Mouse (Mus musculus): ENCODE measurements around the gene Olfr718-ps1. TPM values are rescaled to one million over a fixed set of nuclear protein-coding genes. Genes with fewer than 3 reads are reported as not detected.
A peak's percentile ranks its signal among the peaks of the same experiment; 100 is the strongest.
"Not testable (repeated sequence)": the region's sequence is repeated elsewhere in the genome, so short reads cannot be mapped to it uniquely, and the experiment has no call there.

The Olfr718-ps1 gene
- total RNA-seq (2021): not detected
- long read RNA-seq, experiment 1: 0 reads
- long read RNA-seq, experiment 2: 0 reads

- intact Hi-C loops (cut with DNase I; ENCODE audit: low total_unique reads): no loop called here
- DNase-seq: no peak
These were observed at the start of gene Olfr718-ps1 for GRCm38 (mm10) chr5:143147481-143147880. TSS of gene Olfr718-ps1 (minus strand) at chr5:143147581.

- DNase-seq: no peak
- intact Hi-C loops (cut with DNase I; ENCODE audit: low total_unique reads): no loop called here
These were observed 49.1 kb upstream of the Olfr718-ps1 start for GRCm38 (mm10) chr5:143196506-143196905.

- intact Hi-C loops (cut with DNase I; ENCODE audit: low total_unique reads): no loop called here
- DNase-seq: no peak
These were observed 47.8 kb upstream of the Olfr718-ps1 start for GRCm38 (mm10) chr5:143195166-143195565.

GRCm38 (mm10) chr5:143194747-143195146 is 47.4 kb upstream of the Olfr718-ps1 start:
- intact Hi-C loops (cut with DNase I; ENCODE audit: low total_unique reads); DNase-seq: not testable (repeated sequence)

- no peak for DNase-seq
- intact Hi-C loops (cut with DNase I; ENCODE audit: low total_unique reads): no loop called here
These were observed 45.4 kb upstream of the Olfr718-ps1 start for GRCm38 (mm10) chr5:143192806-143193205.

GRCm38 (mm10) chr5:143188014-143188413 is 40.6 kb upstream of the Olfr718-ps1 start:
- intact Hi-C loops (cut with DNase I; ENCODE audit: low total_unique reads); DNase-seq: not testable (repeated sequence)

GRCm38 (mm10) chr5:143180255-143181076 is 33.1 kb upstream of the Olfr718-ps1 start, which contains the start of the genes Rbak and Spdye4b:
TSS of gene Rbak (minus strand) at chr5:143180775.
TSS of gene Spdye4b (plus strand) at chr5:143181017.
- peak; percentile 91 for DNase-seq
- intact Hi-C loops (cut with DNase I; ENCODE audit: low total_unique reads): no loop called here

- intact Hi-C loops (cut with DNase I; ENCODE audit: low total_unique reads): no loop called here
- DNase-seq: no peak
These were observed 31.8 kb upstream of the Olfr718-ps1 start for GRCm38 (mm10) chr5:143179179-143179578.

- DNase-seq: no peak
- intact Hi-C loops (cut with DNase I; ENCODE audit: low total_unique reads): no loop called here
These were observed 30.3 kb upstream of the Olfr718-ps1 start for GRCm38 (mm10) chr5:143177541-143178200.

GRCm38 (mm10) chr5:143175970-143176369 is 28.6 kb upstream of the Olfr718-ps1 start:
- intact Hi-C loops (cut with DNase I; ENCODE audit: low total_unique reads): no loop called here
- no peak for DNase-seq

GRCm38 (mm10) chr5:143165508-143166070 is 18.2 kb upstream of the Olfr718-ps1 start:
- DNase-seq: no peak
- intact Hi-C loops (cut with DNase I; ENCODE audit: low total_unique reads): no loop called here

GRCm38 (mm10) chr5:143155534-143155933 is 8.2 kb upstream of the Olfr718-ps1 start:
- intact Hi-C loops (cut with DNase I; ENCODE audit: low total_unique reads): no loop called here
- no peak for DNase-seq

GRCm38 (mm10) chr5:143153756-143154155 is 6.4 kb upstream of the Olfr718-ps1 start:
- intact Hi-C loops (cut with DNase I; ENCODE audit: low total_unique reads): no loop called here

GRCm38 (mm10) chr5:143150044-143150443 is 2.7 kb upstream of the Olfr718-ps1 start:
- DNase-seq: no peak
- intact Hi-C loops (cut with DNase I; ENCODE audit: low total_unique reads): no loop called here

More at GRCm38 (mm10) chr5:143153756-143154155, 6.4 kb upstream of the Olfr718-ps1 start:
- DNase-seq: no peak

GRCm38 (mm10) chr5:143149536-143149935 is 2.2 kb upstream of the Olfr718-ps1 start:
- no peak for DNase-seq
- intact Hi-C loops (cut with DNase I; ENCODE audit: low total_unique reads): no loop called here

GRCm38 (mm10) chr5:143148661-143149060 is 1.3 kb upstream of the Olfr718-ps1 start:
- DNase-seq: no peak
- intact Hi-C loops (cut with DNase I; ENCODE audit: low total_unique reads): no loop called here

GRCm38 (mm10) chr5:143137580-143137979 is 9.8 kb downstream of the Olfr718-ps1 start:
- DNase-seq: no peak
- intact Hi-C loops (cut with DNase I; ENCODE audit: low total_unique reads): no loop called here

GRCm38 (mm10) chr5:143135042-143135441 is 12.3 kb downstream of the Olfr718-ps1 start:
- intact Hi-C loops (cut with DNase I; ENCODE audit: low total_unique reads): no loop called here
- no peak for DNase-seq

GRCm38 (mm10) chr5:143134216-143135010 is 13.0 kb downstream of the Olfr718-ps1 start:
- intact Hi-C loops (cut with DNase I; ENCODE audit: low total_unique reads); DNase-seq: not testable (repeated sequence)

Data from gastrocnemius, postnatal 14 days (tissue).